Mouse (Mus musculus): Measurements from ENCODE around the gene Susd6. TPM values are rescaled to one million over a fixed set of nuclear protein-coding genes. Genes with fewer than 3 reads are reported as not detected.

The Susd6 gene
- polyA plus RNA-seq, 1 experiment from 2014 or later: 21.7 TPM

DNA sequence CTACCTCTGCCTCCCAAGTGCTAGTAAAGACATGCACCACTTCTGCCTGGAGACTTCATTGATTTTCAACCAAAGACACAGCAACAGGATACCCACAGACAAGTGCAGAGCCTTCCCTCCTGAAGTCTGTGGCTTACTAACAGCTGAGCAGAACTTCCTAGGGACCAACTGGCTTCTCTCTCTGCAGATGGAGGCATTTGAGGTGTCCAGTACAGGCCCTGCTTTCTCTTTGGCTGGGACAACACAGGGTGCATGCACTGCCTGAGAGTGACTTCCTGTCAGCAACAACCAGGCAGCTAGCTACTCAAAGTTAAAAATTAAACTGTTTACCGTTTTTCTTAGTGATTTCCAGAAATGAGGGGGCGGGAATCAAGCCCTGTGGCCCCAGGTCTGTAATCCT is 96.7 kb downstream of the Susd6 start:
- Histone ChIP-seq H3K36me3 (ENCODE audit: control insufficient read depth, insufficient read depth, low read length) (no peaks in the 10 kb centered on the region), H3K27me3 (replicated peaks; ENCODE audit: control insufficient read depth, insufficient read depth, low read length) (no peaks in the 10 kb centered on the region), H3K4me1 (replicated peaks; ENCODE audit: control insufficient read depth, insufficient read depth, low read length) (peaks cover 9% of the 10 kb centered on the region), H3K9ac (ENCODE audit: low read depth, low read length) (no peak overlapping the region), H3K4me2 (no peak overlapping the region), H3K27ac (ENCODE audit: low read depth, low read length) (no peak overlapping the region; the same call in 1 of the 2 replicates), H3K4me3 (ENCODE audit: low read depth, low read length) (no peak overlapping the region), H3K9me3 (ENCODE audit: control insufficient read depth, low read length) (peaks cover 2% of the 10 kb centered on the region; the same call in 1 of the 2 replicates)
- no peak for DNase-seq (ENCODE audit: low spot score)
- no peak for ATAC-seq (replicated peaks; ENCODE audit: low FRiP score)
- WGBS: 63% methylated on average over 2 of the region's 2 CpGs

GRCm38 (mm10) chr12:80889331-80889730 is 99.0 kb downstream of the Susd6 start:
- Histone ChIP-seq H3K9me3 (ENCODE audit: control insufficient read depth, low read length) (peaks cover 2% of the 10 kb centered on the region; the same call in 1 of the 2 replicates), H3K4me3 (ENCODE audit: low read depth, low read length) (no peak overlapping the region), H3K27ac (ENCODE audit: low read depth, low read length) (no peak overlapping the region), H3K4me1 (replicated peaks; ENCODE audit: control insufficient read depth, insufficient read depth, low read length) (peaks cover 9% of the 10 kb centered on the region), H3K4me2 (no peak overlapping the region), H3K36me3 (ENCODE audit: control insufficient read depth, insufficient read depth, low read length) (no peaks in the 10 kb centered on the region), H3K27me3 (replicated peaks; ENCODE audit: control insufficient read depth, insufficient read depth, low read length) (no peaks in the 10 kb centered on the region), H3K9ac (ENCODE audit: low read depth, low read length) (no peak overlapping the region)
- ATAC-seq (replicated peaks; ENCODE audit: low FRiP score) (no peak), DNase-seq (ENCODE audit: low spot score) (no peak)
- 89% methylated on average over 3 of the region's 3 CpGs for WGBS

- Histone ChIP-seq H3K27me3 (replicated peaks; ENCODE audit: control insufficient read depth, insufficient read depth, low read length) (no peaks in the 10 kb centered on the region), H3K36me3 (ENCODE audit: control insufficient read depth, insufficient read depth, low read length) (no peaks in the 10 kb centered on the region), H3K9me3 (ENCODE audit: control insufficient read depth, low read length) (peaks cover 2% of the 10 kb centered on the region; the same call in 1 of the 2 replicates), H3K4me1 (replicated peaks; ENCODE audit: control insufficient read depth, insufficient read depth, low read length) (no peaks in the 10 kb centered on the region; the same call in 1 of the 2 replicates), H3K4me3 (ENCODE audit: low read depth, low read length) (no peak overlapping the region), H3K9ac (ENCODE audit: low read depth, low read length) (no peak overlapping the region), H3K4me2 (no peak overlapping the region), H3K27ac (ENCODE audit: low read depth, low read length) (no peak overlapping the region)
- ATAC-seq (replicated peaks; ENCODE audit: low FRiP score) (no peak; the same call in 1 of the 2 replicates), DNase-seq (ENCODE audit: low spot score) (no peak)
- 76% methylated on average over 2 of the region's 2 CpGs for WGBS
Measured at GRCm38 (mm10) chr12:80891074-80891473, 100.8 kb downstream of the Susd6 start.

DNA sequence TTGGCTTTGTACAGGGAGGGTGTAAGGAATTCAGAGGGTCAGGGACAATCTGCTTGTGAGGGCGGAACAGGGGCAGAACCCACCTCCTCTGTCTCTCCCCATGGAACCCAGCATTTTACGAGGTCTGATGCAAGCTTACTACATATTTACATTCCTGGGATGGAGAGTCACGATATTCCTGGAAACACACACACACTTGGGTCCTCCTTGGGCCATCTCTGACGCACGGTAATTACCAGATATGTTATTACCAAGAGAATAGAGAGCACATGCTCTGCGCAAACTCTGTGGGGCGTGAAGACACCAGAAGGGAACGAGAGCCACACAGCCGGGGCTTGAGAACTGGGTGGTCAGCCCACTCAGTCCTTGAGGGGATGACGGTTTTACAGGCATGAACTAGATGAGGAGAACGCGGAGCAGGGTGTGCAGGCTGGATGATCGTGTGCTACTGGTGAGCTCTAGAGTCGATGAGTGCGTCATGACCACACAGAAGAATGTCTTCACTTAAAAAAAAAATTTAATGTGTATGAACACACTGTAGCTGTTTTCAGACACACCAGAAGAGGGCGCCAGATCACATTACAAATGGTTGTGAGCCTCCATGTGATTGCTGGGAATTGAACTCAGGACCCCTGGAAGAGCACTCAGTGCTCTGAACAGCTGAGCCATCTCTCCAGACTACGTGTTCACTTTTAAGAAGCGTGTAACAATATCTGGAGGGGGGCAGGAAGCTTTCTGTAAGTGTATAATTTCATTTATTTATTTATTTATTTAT is 103.6 kb downstream of the Susd6 start:
- no peak for ATAC-seq (replicated peaks; ENCODE audit: low FRiP score)

DNA sequence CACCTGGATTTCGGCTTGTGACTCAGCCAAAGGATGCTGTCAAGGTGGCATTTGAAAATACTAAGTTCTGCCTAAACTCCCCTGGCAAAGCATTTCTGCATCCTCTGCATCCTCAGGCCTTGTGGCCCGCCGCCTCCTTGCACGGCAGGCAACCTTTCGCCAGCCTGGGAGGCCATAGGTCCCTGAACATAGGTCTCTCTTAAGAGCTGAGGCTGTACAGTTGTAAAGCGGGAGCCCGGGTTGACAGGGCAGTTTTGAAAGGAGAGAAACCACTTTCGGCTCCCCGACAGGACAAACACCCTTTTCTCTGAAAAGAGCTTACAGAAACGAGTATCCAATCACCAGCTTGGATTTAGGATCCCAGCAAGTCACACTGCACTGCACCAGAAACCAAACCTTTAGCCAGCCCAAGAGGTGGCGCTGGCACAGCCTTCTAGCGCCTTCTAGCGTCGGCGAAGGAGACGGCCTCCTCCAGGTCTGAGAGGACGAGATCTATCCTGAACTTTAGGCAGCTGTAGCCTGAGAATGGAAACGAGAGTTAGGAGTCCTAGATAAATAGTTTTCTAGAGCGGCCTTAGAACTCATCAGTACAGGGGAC is 104.8 kb downstream of the Susd6 start:
- Histone ChIP-seq H3K36me3 (ENCODE audit: control insufficient read depth, insufficient read depth, low read length) (no peaks in the 10 kb centered on the region), H3K4me1 (replicated peaks; ENCODE audit: control insufficient read depth, insufficient read depth, low read length) (no peaks in the 10 kb centered on the region; the same call in 1 of the 2 replicates), H3K9me3 (ENCODE audit: control insufficient read depth, low read length) (no peaks in the 10 kb centered on the region), H3K27me3 (replicated peaks; ENCODE audit: control insufficient read depth, insufficient read depth, low read length) (no peaks in the 10 kb centered on the region), H3K4me2 (peak overlapping the region; percentile 44), H3K4me3 (ENCODE audit: low read depth, low read length) (no peak overlapping the region), H3K9ac (ENCODE audit: low read depth, low read length) (no peak overlapping the region), H3K27ac (ENCODE audit: low read depth, low read length) (no peak overlapping the region)
- ATAC-seq (replicated peaks; ENCODE audit: low FRiP score) (peak; percentile 86), DNase-seq (ENCODE audit: low spot score) (peak; percentile 58)
- WGBS: 21% methylated on average over 19 of the region's 19 CpGs

More for the DNA sequence above, 103.6 kb downstream of the Susd6 start:
- Histone ChIP-seq H3K9ac (ENCODE audit: low read depth, low read length) (no peak overlapping the region), H3K4me3 (ENCODE audit: low read depth, low read length) (no peak overlapping the region), H3K4me2 (no peak overlapping the region), H3K4me1 (replicated peaks; ENCODE audit: control insufficient read depth, insufficient read depth, low read length) (no peaks in the 10 kb centered on the region; the same call in 1 of the 2 replicates), H3K27ac (ENCODE audit: low read depth, low read length) (no peak overlapping the region), H3K27me3 (replicated peaks; ENCODE audit: control insufficient read depth, insufficient read depth, low read length) (no peaks in the 10 kb centered on the region), H3K36me3 (ENCODE audit: control insufficient read depth, insufficient read depth, low read length) (no peaks in the 10 kb centered on the region), H3K9me3 (ENCODE audit: control insufficient read depth, low read length) (peaks cover 2% of the 10 kb centered on the region; the same call in 1 of the 2 replicates)
- WGBS: 90% methylated on average over 18 of the region's 18 CpGs
- no peak for DNase-seq (ENCODE audit: low spot score)

- no peak overlapping the region for H3K27ac ChIP-seq (ENCODE audit: low read depth, low read length)
Measured at GRCm38 (mm10) chr12:80909631-80910030, 119.3 kb downstream of the Susd6 start.

GRCm38 (mm10) chr12:80917764-80918163 is 127.5 kb downstream of the Susd6 start:
- H3K4me3 ChIP-seq (ENCODE audit: low read depth, low read length): no peak overlapping the region
- H3K4me1 ChIP-seq (replicated peaks; ENCODE audit: control insufficient read depth, insufficient read depth, low read length): no peaks in the 10 kb centered on the region
- H3K9ac ChIP-seq (ENCODE audit: low read depth, low read length): no peak overlapping the region
- 55% methylated on average over 7 of the region's 7 CpGs for WGBS
- H3K27me3 ChIP-seq (replicated peaks; ENCODE audit: control insufficient read depth, insufficient read depth, low read length): peaks cover 6% of the 10 kb centered on the region; the same call in 1 of the 2 replicates
- no peaks in the 10 kb centered on the region for H3K36me3 ChIP-seq (ENCODE audit: control insufficient read depth, insufficient read depth, low read length)
- no peak overlapping the region for H3K4me2 ChIP-seq
- no peak overlapping the region for H3K27ac ChIP-seq (ENCODE audit: low read depth, low read length)
- DNase-seq (ENCODE audit: low spot score) (no peak), ATAC-seq (replicated peaks; ENCODE audit: low FRiP score) (no peak)
- H3K9me3 ChIP-seq (ENCODE audit: control insufficient read depth, low read length): no peaks in the 10 kb centered on the region

More at GRCm38 (mm10) chr12:80909631-80910030, 119.3 kb downstream of the Susd6 start:
- Histone ChIP-seq H3K9me3 (ENCODE audit: control insufficient read depth, low read length) (no peaks in the 10 kb centered on the region; the same call in 1 of the 2 replicates), H3K36me3 (ENCODE audit: control insufficient read depth, insufficient read depth, low read length) (no peaks in the 10 kb centered on the region), H3K9ac (ENCODE audit: low read depth, low read length) (no peak overlapping the region), H3K4me1 (replicated peaks; ENCODE audit: control insufficient read depth, insufficient read depth, low read length) (no peaks in the 10 kb centered on the region), H3K4me2 (no peak overlapping the region), H3K27me3 (replicated peaks; ENCODE audit: control insufficient read depth, insufficient read depth, low read length) (no peaks in the 10 kb centered on the region), H3K4me3 (ENCODE audit: low read depth, low read length) (no peak overlapping the region)
- DNase-seq (ENCODE audit: low spot score) (no peak), ATAC-seq (replicated peaks; ENCODE audit: low FRiP score) (peak; percentile 43; the same call in 1 of the 2 replicates)
- WGBS: 66% methylated on average over 8 of the region's 8 CpGs

DNA sequence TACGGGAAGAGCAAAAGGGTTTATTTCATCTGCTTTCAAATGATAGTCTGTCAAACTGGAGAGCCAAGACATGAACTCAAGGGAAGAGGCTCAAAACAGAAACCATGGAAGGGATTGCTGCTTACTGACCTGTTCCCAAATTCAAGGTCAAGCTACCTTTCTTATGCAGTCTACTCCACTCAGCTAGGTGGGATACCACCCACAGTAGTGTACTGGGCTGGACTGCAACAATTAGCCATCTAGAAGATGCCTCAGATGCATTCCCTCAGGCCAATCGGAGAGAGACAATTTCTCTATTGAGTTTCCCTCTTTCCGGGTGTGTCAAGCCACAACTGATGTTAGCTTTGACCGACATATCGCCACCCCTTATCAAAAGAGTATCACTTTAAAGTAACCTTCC is 131.0 kb downstream of the Susd6 start:
- no peak overlapping the region for H3K4me3 ChIP-seq (ENCODE audit: low read depth, low read length)
- no peaks in the 10 kb centered on the region for H3K9me3 ChIP-seq (ENCODE audit: control insufficient read depth, low read length)
- ATAC-seq (replicated peaks; ENCODE audit: low FRiP score) (no peak), DNase-seq (ENCODE audit: low spot score) (no peak)
- H3K4me1 ChIP-seq (replicated peaks; ENCODE audit: control insufficient read depth, insufficient read depth, low read length): 0 out of 2 replicates have a peak, but pooled peaks cover 4% of the 10 kb centered on the region
- WGBS: 84% methylated on average over 5 of the region's 5 CpGs
- H3K4me2 ChIP-seq: no peak overlapping the region
- peaks cover 7% of the 10 kb centered on the region for H3K27me3 ChIP-seq (replicated peaks; ENCODE audit: control insufficient read depth, insufficient read depth, low read length)
- no peak overlapping the region for H3K9ac ChIP-seq (ENCODE audit: low read depth, low read length)
- H3K27ac ChIP-seq (ENCODE audit: low read depth, low read length): no peak overlapping the region
- no peaks in the 10 kb centered on the region for H3K36me3 ChIP-seq (ENCODE audit: control insufficient read depth, insufficient read depth, low read length)

Measured in liver, embryonic 11.5 days (tissue).